Mouse (Mus musculus): ENCODE measurements around the gene Nr1h3.

Nr1h3 gene

DNA sequence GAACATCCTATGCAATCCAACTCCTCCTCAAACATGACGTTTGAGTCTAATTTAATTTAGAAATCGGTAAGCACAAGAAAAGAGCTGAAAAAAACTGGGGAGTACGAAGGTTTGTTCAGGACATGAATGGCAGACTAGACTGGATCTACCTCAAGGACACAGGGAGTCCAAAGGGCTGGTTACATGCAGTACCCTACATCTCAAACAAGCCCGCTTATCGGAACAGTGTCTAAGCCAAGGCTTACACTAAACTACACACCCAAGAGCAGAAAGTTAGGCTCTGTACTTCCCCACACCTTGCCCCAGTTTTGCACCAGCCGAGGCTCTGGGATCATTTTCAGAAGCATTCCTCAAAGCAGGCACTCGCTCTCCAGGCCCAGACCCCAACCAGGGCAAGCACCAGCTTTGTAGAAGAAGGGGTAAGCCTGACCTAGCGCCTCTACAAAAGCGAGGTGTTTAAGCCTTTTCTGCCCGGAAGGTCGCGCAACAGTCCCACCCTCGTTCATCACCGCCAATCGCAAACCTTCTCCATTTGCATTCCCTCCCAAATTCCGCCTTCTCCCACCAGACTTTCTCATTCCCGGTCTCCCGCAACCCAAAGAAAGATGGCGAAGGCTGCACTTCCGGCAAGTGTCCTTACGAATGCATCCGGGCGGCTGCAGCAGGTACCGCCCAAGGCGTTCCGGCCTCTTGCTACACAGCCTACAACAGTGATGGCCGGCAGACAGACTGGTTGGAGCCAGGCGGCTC, at the start of gene Nr1h3, which contains the start of gene Acp2:
TSS of gene Nr1h3 (minus strand) at position 613 of the 750 bp plus-strand sequence.
TSS of gene Acp2 (plus strand) at position 664 of the 750 bp plus-strand sequence.
- peak; percentile 95 to 98 for DNase-seq

DNA sequence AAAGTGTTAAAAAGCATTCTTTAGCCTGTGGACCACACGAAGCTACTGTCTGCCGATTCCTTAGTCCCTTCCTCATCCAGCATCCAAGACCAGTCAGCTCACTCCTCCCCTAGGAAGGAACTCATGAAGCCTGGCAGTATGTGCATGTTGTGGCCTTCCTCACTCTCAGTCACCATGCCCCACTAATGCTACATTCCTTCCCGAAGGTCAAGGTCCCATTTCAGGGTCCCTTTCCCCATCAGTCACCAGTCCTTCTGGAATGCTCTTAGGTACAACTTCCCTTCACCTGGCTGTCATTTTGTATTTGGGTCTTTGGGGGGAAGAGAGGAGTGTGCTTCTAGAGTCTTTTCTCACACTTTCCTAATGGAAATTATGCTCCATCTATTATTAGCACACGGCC, 49.4 kb upstream of the Nr1h3 start:
- no peak for DNase-seq

DNA sequence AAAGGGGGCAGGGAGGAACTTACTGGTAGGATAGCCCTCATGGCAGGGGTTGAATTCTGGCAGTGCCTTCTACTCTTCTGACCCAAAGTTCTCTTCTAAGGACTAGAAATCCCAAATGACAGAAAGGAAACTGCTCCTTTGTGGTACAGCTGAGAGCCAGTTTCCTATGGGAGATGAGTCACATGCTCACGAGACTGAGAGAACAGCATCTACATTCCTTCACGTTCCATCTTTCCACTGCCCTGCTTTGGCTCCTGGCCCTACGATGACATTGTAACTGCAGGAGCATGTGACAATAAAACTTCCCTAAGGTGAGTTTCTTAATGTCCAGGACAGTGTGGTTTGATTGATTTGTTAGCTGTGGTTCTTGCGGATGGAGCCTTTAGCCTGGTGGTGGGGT, 45.7 kb upstream of the Nr1h3 start:
- DNase-seq: no peak

DNA sequence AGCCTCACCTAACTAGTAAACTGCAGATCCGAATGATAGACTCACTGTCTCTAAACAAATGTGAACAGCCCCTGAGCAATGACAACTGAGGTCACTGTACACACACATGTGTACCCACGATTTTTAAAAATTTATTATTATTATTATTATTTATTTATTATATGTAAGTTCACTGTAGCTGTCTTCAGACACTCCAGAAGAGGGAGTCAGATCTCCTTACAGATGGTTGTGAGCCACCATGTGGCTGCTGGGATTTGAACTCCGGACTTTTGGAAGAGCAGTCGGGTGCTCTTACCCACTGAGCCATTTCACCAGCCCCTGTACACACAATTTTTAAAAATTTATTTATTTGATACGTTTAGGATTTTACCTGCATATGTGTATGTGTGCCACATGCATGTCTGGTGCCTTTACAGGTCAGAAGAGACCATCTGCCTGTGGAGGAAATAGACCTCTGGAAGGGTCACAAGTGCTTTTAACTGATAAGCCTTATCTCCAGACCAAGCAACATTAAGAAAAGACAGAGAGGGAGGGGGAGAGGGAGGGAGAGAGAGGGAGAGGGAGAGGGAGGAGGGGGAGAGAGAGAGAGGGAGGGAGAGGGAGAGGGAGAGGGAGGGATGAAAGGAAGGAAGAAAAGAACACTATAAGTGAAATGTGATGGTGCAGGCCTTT, 42.1 kb upstream of the Nr1h3 start:
- DNase-seq: no peak

DNA sequence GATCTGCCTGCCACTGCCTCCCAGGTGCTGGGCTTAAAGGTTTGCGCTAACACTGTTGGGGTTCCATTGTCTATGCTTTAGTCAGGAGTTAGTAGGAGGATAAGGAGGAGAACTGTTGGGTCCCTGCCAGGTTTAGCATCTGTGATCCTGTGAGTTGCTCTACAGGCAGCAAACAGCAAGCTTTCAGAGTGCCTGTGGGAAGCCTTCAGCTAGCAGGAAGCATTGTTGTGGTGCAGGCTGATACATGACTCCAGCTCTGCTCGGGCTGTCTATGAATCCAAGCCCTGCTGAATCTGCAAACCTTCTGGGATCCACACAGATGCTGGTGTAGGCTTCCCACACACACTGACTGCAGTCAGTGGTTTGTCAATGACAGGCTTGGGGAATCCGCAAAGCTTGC, 40.8 kb upstream of the Nr1h3 start:
- peak; percentile 49 to 65 for DNase-seq

DNA sequence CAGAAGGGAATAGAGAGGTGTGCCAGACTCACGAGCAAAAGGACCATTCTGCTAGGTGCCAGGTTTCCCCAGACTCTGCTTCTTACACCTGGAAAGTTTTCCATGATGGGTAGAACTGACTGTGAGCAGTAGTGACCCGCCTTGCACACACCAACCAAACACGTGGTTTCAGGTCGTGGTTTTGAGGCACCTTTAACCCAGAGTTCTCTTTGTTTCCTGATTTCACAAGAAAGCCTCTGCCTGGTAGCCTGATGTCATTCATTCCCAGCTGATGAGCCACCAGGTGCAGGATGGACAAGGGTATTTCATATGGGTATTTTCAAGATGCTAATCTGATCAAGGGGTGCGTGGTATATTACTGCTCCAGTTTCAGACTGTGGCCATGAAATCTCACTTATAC, 39.9 kb upstream of the Nr1h3 start:
- no peak for DNase-seq

DNA sequence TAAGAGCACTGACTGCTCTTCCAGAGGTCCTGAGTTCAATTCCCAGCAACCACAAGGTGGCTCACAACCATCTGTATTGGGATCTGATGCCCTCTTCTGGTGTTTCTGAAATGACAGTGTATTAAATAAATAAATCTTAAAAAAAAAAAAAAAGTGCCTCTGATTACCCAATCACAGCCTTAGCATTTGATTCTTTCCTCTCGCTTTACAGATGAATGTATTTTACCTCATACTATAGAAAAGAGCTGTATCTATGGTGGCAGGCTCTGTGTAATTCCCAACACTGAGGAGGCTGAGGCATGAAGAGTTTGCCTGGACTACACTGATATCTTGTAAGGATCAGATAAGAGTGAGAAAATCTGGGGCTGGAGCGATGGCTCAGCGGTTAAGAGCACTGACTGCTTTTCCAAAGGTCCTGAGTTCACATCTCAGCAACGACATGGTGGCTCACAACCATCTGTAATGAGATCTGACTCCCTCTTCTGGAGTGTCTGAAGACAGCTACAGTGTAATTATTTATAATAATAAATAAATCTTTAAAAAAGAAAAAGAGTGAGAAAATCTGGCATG, 35.0 kb upstream of the Nr1h3 start:
- DNase-seq: peak; percentile 25 to 32

DNA sequence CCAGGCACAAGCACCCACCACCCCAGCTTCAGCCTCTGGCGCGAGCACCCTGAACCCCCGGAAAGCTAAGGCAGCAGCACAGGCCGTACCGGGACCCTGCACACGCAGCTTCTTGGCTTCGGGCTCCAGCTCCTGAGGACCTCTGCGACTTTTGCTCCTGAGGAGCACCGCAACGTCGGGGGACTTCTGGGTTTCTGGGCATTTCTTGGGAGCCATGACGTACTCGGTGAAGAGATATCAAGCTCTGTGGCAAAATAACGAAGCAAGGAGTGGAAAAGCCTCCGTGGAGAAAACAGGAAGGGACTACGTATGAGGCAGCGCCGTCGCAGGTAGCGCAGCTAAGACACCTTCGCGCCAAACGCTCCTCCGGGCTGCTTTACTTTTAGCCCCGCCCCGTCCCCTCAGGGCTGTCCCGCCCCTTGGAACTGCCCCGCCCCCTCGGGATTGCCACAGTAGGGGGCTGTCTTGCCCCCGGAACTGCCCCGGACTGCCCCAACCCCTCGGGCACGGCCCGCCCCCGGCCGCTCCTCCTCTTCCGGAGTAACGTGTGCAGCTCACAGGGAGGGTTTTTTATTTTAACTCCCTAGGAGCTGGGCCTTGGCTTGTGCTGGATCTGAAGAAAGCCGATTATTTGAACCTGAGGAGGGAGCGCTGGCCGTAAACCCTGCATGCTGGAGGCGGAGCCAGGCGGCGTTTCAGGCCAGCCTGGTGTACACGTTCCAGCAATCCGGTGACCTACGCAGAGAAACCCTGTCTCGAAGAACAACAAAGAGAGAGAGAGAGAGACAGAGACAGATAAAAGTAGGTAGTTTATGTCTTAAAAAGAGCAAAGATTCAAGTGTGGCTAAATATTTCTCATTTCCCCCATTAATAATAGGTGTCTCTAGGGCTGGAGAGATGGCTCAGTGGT, 34.2 kb upstream of the Nr1h3 start, which contains the start of gene Ddb2:
TSS of gene Ddb2 (minus strand) at position 382 of the 910 bp plus-strand sequence.
- DNase-seq: peak; percentile 92 to 98

DNA sequence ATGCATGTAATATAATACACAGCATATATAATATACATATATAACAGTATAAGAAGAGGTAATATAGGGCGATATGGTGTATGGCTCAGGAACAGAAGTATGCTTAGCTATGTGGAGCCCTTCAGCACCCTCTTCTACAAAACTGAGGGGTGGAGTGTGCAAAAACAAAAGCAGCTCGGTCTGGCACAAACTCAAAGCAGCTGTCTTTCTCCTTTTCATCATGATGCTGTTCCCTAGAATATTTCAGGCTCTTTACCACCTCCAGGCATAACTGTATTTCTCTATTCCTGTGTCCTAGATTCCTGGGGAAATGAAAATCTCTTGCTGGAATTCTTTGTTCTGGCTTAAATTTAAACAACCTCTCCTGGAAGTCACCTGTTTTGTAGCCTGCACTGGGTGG, 27.1 kb upstream of the Nr1h3 start:
- DNase-seq: no peak

DNA sequence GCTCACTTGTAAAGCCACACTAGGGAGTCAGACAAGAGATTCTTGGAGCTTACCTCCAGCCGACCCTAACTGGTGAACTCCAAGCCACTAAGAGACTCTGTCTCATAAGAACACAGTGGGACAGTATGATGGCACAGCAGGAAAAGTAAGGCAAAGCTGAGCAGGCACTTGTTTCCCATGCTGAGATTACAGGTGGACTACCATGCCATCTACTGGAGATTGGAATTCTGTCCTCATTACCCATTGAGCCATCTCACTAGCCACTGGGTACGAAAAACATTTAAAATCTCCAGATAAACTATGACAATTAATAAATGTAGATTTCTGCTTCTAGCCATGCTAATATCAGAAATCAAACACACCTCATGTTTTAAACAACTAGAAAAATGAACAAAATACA, 21.0 kb upstream of the Nr1h3 start:
- DNase-seq: peak in 1 of 2 experiments; percentile 15

DNA sequence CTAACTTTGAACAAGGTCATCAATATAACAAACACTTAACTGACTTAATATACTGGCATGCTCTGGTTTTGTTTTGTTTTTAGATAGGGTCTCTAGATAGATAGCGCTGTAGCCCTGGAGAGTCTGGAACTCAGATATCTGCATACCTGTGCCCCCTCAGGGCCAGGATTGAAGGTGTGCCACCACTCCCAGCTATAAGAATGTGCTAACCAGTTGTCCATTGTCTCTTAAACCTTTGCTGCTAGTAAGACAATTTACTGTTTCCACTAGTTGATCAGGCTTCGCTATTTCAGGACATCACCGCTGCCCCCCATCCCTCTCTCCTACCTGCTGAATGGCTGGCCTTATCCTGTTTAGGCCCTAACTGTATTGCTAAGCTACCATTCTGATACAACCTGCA, 17.9 kb upstream of the Nr1h3 start:
- no peak for DNase-seq

DNA sequence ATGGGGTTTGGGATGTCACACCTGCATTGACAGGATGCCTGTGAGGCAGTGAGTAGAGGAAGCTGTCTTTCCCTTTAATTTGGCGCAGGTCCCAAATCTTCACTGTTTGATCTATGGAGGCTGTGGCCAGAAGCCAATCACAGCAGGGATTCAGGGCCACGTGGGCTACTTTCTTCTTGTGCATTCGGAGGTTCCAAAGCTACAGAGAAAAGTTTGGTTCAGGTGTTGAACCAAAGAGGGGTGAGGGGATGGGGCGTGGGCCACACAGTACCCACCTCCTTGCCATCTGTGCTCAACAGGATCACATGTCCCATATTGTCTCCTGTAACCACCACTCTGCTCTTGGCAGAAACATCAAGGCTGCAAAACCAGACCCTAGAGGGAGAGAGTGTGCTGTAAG, 14.4 kb upstream of the Nr1h3 start:
- peak; percentile 49 to 66 for DNase-seq

DNA sequence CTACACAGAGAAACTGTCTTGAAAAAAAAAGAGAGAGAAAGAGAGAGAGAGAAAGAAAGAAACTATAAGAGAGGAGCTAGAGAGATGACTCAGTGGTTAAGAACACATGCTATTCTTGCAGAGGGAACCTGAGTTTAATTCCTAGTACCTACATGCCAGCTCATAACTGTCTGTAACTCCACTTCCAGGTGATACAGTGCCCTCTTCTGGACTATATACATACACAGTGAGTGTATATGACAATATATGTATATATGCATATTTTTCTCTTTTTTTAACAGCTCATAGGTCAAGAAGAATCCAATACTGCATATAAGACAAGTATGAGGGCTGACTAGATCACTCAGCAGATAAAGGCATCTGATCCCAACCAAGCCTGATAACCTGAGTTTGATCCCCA, 10.7 kb upstream of the Nr1h3 start:
- no peak for DNase-seq

DNA sequence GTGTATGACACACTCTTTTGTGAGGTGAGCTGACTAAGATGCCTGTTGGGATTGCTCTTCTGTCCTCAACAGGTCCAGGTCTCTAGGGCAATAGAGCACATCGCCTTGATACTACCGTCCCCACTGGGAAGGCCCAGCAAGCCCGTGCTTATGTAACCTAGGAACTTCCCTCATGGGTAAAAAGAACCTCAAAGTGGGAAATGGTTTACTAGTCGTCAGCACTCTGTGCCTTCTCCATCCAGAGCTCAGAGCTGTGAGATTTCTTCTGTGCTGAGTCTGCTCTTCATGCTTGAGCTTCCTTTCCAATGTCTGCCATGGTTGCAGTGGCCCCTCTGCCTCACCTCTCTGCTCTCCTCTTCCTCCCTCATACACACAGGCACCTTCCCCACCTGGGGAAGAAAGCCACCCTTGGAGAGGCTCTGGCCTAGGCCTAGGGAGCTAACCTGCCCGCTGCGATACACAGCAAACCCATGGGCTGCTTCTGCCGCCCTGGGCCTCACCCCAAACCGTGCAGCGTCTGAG, 3.7 kb upstream of the Nr1h3 start:
- no peak for DNase-seq

DNA sequence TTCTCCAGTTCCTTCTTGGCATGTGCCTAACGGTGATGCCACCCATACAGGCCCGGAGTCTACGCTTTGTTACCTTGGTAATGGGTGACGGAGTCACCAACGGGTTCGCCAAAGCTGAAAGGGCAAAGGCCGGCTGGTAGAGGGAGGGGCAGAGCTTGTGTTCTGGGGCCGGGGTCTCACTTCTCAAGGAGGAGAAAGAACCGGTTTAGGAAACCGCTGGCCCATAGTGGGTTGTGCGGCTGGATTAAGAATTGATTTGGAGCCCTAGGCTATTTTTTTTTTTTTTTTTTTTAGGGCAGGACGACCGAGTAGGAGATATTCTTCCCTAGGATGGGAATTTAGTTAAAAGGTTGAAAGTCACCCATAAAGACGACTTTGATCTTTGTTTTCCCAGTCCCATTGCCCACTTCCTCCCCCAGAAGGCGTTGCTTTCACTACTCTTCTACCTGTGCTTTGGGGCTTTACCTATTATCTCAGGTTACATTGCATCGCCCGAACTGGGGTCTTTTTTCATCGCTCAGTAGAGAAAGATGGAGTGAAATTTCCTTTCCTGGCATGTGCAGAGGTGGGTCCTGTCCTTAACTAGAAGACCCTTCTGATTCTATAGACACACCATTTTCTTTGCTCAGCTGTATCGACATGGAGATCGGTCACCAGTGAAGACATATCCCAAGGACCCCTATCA, 480 bp upstream of the Nr1h3 start:
- no peak for DNase-seq

DNA sequence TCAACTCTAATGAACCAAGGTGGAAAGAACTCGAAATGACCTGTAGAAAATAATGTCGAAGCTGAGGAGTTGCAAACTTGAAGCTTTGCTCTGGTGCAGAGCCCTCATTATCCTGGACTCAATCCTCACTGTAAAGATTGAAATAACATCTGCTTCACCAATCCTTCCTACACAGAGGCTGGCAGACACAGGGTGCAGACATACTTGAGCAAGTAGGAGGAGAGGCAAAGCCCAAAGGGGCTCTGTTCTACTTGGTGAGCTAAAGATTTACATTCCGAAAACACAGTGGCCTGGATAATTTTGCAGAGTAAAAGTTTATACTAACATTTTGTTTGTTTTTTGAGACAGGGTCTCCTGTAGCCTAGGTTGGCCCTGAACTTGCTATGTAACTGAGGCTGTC, 3.7 kb downstream of the Nr1h3 start:
- no peak for DNase-seq

DNA sequence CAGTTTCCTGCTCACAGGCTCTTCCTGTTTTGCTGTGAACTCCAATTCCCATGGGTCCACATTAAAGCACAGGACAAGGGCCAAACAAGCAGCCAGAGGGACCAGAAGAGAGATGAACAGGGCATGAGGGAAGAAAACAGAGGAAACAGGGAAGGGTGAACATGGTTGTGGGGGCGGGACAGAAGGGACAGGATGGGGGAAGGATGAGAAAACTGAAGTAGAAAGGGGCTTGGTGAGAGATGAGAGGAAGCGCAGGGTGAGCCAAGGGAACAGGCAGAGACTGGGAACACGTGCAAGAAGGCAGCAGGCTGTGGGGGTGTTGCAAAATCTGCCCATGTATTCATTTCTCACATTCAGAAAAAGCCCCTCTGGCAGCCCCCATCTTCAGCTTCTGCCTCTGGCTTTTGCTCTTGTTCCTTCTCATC, 6.0 kb downstream of the Nr1h3 start:
- DNase-seq: no peak

DNA sequence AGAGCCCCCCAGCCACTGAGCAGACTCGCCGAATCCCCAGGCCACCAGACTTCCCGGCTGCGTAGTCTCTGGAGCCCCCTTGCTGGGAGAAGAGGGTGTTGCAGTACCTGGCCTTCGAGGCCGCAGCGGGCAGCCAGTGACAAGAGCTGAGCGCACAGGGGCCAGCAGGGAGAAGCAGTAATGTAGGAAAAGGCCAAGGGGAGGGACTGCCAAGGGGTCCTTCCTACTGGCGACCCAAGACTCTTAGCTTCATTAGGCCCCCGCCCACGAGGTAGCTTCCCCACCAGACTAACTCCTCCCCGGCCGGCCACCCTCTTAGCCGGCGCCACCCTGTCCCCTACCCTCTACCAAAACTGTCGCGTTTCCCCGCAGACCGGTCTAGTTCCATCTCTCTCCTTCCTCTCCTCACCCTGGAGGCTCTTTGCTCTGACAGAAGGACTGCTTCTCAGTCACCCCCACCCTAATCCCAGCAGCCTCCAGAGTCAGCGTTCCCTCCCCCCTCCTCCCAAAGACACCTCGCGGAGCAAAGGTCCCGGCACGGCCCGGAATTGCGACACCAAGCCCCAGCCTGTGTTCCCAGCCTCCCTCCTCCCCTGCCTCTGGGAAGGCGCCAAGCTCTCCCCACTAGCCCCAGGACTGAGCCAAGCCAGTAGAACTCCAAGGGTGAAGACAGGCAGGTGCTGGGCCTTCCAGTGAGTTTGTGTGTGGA, 7.9 kb downstream of the Nr1h3 start:
- DNase-seq: peak; percentile 66 to 74

DNA sequence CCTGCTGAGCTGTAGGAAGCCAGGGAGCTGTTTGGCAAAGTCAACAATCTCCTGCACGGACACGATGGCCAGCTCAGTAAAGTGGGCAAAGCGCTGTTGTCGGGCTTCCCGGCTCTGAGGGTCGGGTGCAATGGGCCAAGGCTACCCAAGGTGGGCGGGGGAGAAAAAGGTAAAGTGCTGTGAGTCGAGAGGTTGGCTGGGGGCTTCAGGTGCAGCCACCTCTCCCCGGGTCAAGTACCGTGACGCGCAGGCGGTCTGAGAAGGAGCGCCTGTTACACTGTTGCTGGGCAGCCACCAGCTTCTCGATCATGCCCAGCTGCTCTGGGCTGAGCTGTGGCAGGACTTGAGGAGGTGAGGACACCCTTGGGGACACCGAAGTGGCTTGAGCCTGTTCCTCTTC, 12.1 kb downstream of the Nr1h3 start:
- DNase-seq: no peak

DNA sequence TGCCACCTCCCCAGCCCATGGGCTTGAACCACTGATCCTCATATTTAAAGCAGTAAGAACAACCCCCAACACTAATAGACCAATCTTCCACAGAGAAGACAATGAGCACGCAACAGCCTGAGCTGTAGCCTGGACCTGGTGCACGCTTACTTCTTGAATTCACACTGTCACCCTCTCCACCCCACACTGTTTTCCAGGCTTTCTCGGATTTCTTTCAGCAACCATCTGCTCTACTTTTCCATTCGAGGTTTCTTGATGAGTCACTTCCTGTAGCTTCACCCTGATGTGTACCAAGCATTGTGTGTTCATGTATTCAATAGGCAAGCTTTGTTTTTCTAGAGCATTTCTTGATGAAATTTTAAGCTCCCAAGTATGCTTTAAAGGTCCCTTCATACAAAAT, 15.2 kb downstream of the Nr1h3 start:
- no peak for DNase-seq

DNA sequence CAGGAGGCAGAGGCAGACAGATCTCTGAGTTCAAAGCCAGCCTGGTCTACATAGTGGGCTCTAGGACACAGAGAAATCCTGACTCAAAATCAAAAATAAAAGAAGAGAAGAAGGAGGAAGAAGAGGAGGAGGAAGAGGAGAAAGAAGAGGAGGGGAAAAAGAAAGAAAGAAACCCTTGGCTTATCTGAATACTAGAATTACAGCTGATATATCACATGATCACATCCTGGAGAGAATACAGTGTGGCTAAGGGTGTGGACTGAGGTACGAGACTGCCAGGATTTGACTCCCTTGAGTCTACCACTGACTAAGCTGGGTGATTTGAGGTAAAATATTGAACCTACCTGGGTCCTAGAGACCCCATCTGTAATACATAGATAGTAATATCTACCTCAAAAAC, 16.4 kb downstream of the Nr1h3 start:
- no peak for DNase-seq
